Mouse (Mus musculus) hindbrain, embryonic 10.5 days (tissue): ENCODE measurements around the gene Kri1. TPM values are rescaled to one million over a fixed set of nuclear protein-coding genes. Genes with fewer than 3 reads are reported as not detected.
"Not testable (repeated sequence)": the region's sequence is repeated elsewhere in the genome, so short reads cannot be mapped to it uniquely, and the experiment has no call there.

Experiments
- DNase-seq: peaks from one replicate; pipeline ENCODE4 v3.0.0-alpha.2; 2017; ENCODE audit warnings: low spot score
- H3K27ac ChIP-seq: fragments of 300-500 bp; sonication (generic); 2 replicates; pipeline ENCODE4 v1.5.1; 2016; ENCODE audit warnings: mild to moderate bottlenecking, moderate library complexity
- H3K27me3 ChIP-seq: fragments of 300-500 bp; sonication (generic); 2 replicates; pipeline ENCODE4 v1.6.1; 2016; ENCODE audit warnings: mild to moderate bottlenecking; ENCODE audit not compliant: poor library complexity, insufficient read depth, severe bottlenecking
- H3K36me3 ChIP-seq: fragments of 300-500 bp; sonication (generic); 2 replicates; pipeline ENCODE4 v1.6.1; 2016; ENCODE audit warnings: mild to moderate bottlenecking, moderate library complexity
- H3K4me1 ChIP-seq: fragments of 300-500 bp; sonication (generic); replicated peaks from 2 replicates; pipeline ENCODE4 v1.6.1; 2016; ENCODE audit warnings: mild to moderate bottlenecking
- H3K4me3 ChIP-seq: fragments of 300-500 bp; sonication (generic); 2 replicates; pipeline ENCODE4 v1.5.1; 2016; ENCODE audit warnings: mild to moderate bottlenecking, moderate library complexity
- H3K9me3 ChIP-seq: fragments of 300-500 bp; sonication (generic); 2 replicates; pipeline ENCODE4 v1.6.1; 2016; ENCODE audit warnings: mild to moderate bottlenecking, moderate library complexity
- WGBS: fragments of 180-500 bp; shearing (Covaris S2); methylation state at CpG from one replicate; pipeline ENCODE4 v1.1.7; 2016; 5-methylcytosine and 5-hydroxymethylcytosine counted together
- polyA plus RNA-seq: library from polyadenylated mRNA; unstranded; fragments of >200 nt; fragmentation: Nextera tagmentation; extraction: Ambion mirVana; gene quantifications from 2 replicates; pipeline ENCODE4 v1.2.1, GENCODE M21; 2016

Gene Kri1
- polyA plus RNA-seq, 1 experiment from 2014 or later, result 17.6 TPM

- 87% methylated on average over 5 of the region's 5 CpGs for WGBS
- no peak for DNase-seq
- Histone ChIP-seq H3K4me3 (no peak overlapping the region), H3K27me3 (peaks cover 9% of the 10 kb centered on the region; the same call in 1 of the 2 replicates), H3K4me1 (peaks cover 22% of the 10 kb centered on the region), H3K9me3 (no peaks in the 10 kb centered on the region), H3K36me3 (peaks cover 78% of the 10 kb centered on the region), H3K27ac (no peak overlapping the region)
These were observed 54.9 kb downstream of the Kri1 start for GRCm38 (mm10) chr9:21232867-21233266.

GRCm38 (mm10) chr9:21231551-21231950, 56.2 kb downstream of the Kri1 start:
- WGBS, result 49% methylated on average over 23 of the region's 23 CpGs
- Histone ChIP-seq H3K9me3 (no peaks in the 10 kb centered on the region), H3K36me3 (peaks cover 72% of the 10 kb centered on the region), H3K27me3 (peaks cover 20% of the 10 kb centered on the region), H3K4me3 (no peak overlapping the region), H3K27ac (no peak overlapping the region), H3K4me1 (peaks cover 17% of the 10 kb centered on the region)
- DNase-seq, result no peak

- DNase-seq, result no peak
- peak overlapping the region; percentile 56 for H3K27ac ChIP-seq
- H3K36me3 ChIP-seq, result peaks cover 35% of the 10 kb centered on the region
- peaks cover 4% of the 10 kb centered on the region for H3K9me3 ChIP-seq
- peaks cover 26% of the 10 kb centered on the region for H3K27me3 ChIP-seq
- peaks cover 26% of the 10 kb centered on the region for H3K4me1 ChIP-seq
- WGBS, result 15% methylated on average over 16 of the region's 16 CpGs
- H3K4me3 ChIP-seq, result peak overlapping the region; percentile 29
These were observed 60.4 kb downstream of the Kri1 start for GRCm38 (mm10) chr9:21227342-21227741.

GRCm38 (mm10) chr9:21225415-21225758, 62.4 kb downstream of the Kri1 start:
- peaks cover 31% of the 10 kb centered on the region for H3K4me1 ChIP-seq
- 0 out of 2 replicates have a peak overlapping the region, but pooled peaks have one; percentile 35 for H3K27ac ChIP-seq
- peak overlapping the region; percentile 41 for H3K4me3 ChIP-seq
- 13% methylated on average over 7 of the region's 7 CpGs for WGBS
- peaks cover 17% of the 10 kb centered on the region for H3K36me3 ChIP-seq
- no peak for DNase-seq
- peaks cover 26% of the 10 kb centered on the region for H3K27me3 ChIP-seq
- H3K9me3 ChIP-seq, result peaks cover 4% of the 10 kb centered on the region

GRCm38 (mm10) chr9:21224576-21225414, 63.0 kb downstream of the Kri1 start:
- 21% methylated on average over 26 of the region's 26 CpGs for WGBS
- peaks cover 4% of the 10 kb centered on the region for H3K9me3 ChIP-seq
- H3K4me1 ChIP-seq, result peaks cover 32% of the 10 kb centered on the region
- peak overlapping the region; percentile 35; the same call in 1 of the 2 replicates for H3K27ac ChIP-seq
- H3K36me3 ChIP-seq, result peaks cover 11% of the 10 kb centered on the region
- DNase-seq, result no peak
- H3K4me3 ChIP-seq, result peak overlapping the region; percentile 41
- H3K27me3 ChIP-seq, result peaks cover 26% of the 10 kb centered on the region

- 92% methylated on average over 6 of the region's 6 CpGs for WGBS
- peaks cover 32% of the 10 kb centered on the region for H3K4me1 ChIP-seq
- peaks cover 4% of the 10 kb centered on the region for H3K9me3 ChIP-seq
- H3K27me3 ChIP-seq, result peaks cover 26% of the 10 kb centered on the region
- no peak overlapping the region for H3K27ac ChIP-seq
- no peak overlapping the region for H3K4me3 ChIP-seq
- no peak for DNase-seq
- 0 out of 2 replicates have a peak, but pooled peaks cover 2% of the 10 kb centered on the region for H3K36me3 ChIP-seq
These were observed 63.9 kb downstream of the Kri1 start for GRCm38 (mm10) chr9:21223906-21224305.

- WGBS, result 89% methylated on average over 2 of the region's 2 CpGs
These were observed 64.3 kb downstream of the Kri1 start for GRCm38 (mm10) chr9:21223490-21223889.

More at GRCm38 (mm10) chr9:21223490-21223889, 64.3 kb downstream of the Kri1 start:
- not testable (repeated sequence) for H3K27ac ChIP-seq, DNase-seq, H3K4me3 ChIP-seq, H3K36me3 ChIP-seq, H3K9me3 ChIP-seq
- peaks cover 26% of the 10 kb centered on the region for H3K27me3 ChIP-seq
- peaks cover 32% of the 10 kb centered on the region for H3K4me1 ChIP-seq

Other genes starting within 250 kb of the Kri1 start
- 1.0 TPM in 2 replicates for gene Zglp1, start 220.9 kb downstream of the Kri1 start, polyA plus RNA-seq
- gene Gm49373, start 214.9 kb downstream of the Kri1 start, polyA plus RNA-seq, result 1.0 and 1.4 TPM in 2 replicates
- gene Fdx1l, start 214.4 kb downstream of the Kri1 start, polyA plus RNA-seq, result 64.4 and 66.3 TPM in 2 replicates
- gene Gm38431, start 196.0 kb downstream of the Kri1 start, polyA plus RNA-seq, result 2.9 and 3.7 TPM in 2 replicates
- 94.3 and 103 TPM in 2 replicates for gene Raver1, start 196.0 kb downstream of the Kri1 start, polyA plus RNA-seq
- 15.3 and 15.5 TPM in 2 replicates for gene Tyk2, start 156.7 kb downstream of the Kri1 start, polyA plus RNA-seq
- gene Cdc37, start 138.0 kb downstream of the Kri1 start, polyA plus RNA-seq, result 333 and 374 TPM in 2 replicates
- 3.7 and 6.5 TPM in 2 replicates for gene Pde4a, start 122.3 kb downstream of the Kri1 start, polyA plus RNA-seq
- 46.5 and 50.0 TPM in 2 replicates for gene Keap1, start 48.6 kb downstream of the Kri1 start, polyA plus RNA-seq
- 0.20 and 0.35 TPM in 2 replicates for gene S1pr5, start 39.5 kb downstream of the Kri1 start, polyA plus RNA-seq
- gene Atg4d, start 22.7 kb downstream of the Kri1 start, polyA plus RNA-seq, result 52.3 and 59.4 TPM in 2 replicates
- gene Cdkn2d, start 3.4 kb upstream of the Kri1 start, polyA plus RNA-seq, result 58.4 and 73.5 TPM in 2 replicates
- gene Ap1m2, start 24.4 kb upstream of the Kri1 start, polyA plus RNA-seq, result 4.8 and 14.6 TPM in 2 replicates
- 68.7 and 75.7 TPM in 2 replicates for gene Slc44a2, start 32.7 kb upstream of the Kri1 start, polyA plus RNA-seq
- gene Ilf3, start 79.9 kb upstream of the Kri1 start, polyA plus RNA-seq, result 270 and 300 TPM in 2 replicates
- 63.3 and 68.7 TPM in 2 replicates for gene Qtrt1, start 123.9 kb upstream of the Kri1 start, polyA plus RNA-seq
- 75.1 and 80.4 TPM in 2 replicates for gene Dnm2, start 136.9 kb upstream of the Kri1 start, polyA plus RNA-seq
- 103 and 110 TPM in 2 replicates for gene Tmed1, start 222.3 kb upstream of the Kri1 start, polyA plus RNA-seq
- gene AB124611, start 238.2 kb upstream of the Kri1 start, polyA plus RNA-seq, result 4.9 and 5.8 TPM in 2 replicates